ENCODE assay signal across 7 mouse cellular contexts in genomic region chr12:4843741-4844140, GRCm38 (mm10). TPM values are rescaled to one million over a fixed set of nuclear protein-coding genes. Genes with fewer than 3 reads are reported as not detected.
DNase-seq lines count a peak whose midpoint lies in the region; ATAC-seq lines count a peak whose summit lies in the region.

No protein-coding gene starts in this region.

- no peaks in the 10 kb centered on the region for H3K9me3 ChIP-seq in embryonic facial prominence, embryonic 10.5 days
- no peaks in the 10 kb centered on the region for H3K9me3 ChIP-seq in limb, embryonic 13.5 days
- no peaks in the 10 kb centered on the region for H3K9me3 ChIP-seq in midbrain, embryonic 12.5 days

- peak; percentile 79 for DNase-seq in CD4-positive, CD25-positive, alpha-beta regulatory T cell, adult 2 months (ENCODE audit: low read depth, low spot score)
- peak; percentile 59 for DNase-seq in MN1 (ENCODE audit: low spot score)
- peak; percentile 70 for DNase-seq in embryonic facial prominence, embryonic 10.5 days (ENCODE audit: low spot score)
- DNase-seq in heart, postnatal 36 days: peak; percentile 31 to 41
- peak; percentile 56 for DNase-seq in testis, postnatal 10 days (ENCODE audit: low spot score)

- peaks cover 10% of the 10 kb centered on the region; the same call in 1 of the 2 replicates for H3K36me3 ChIP-seq in embryonic facial prominence, embryonic 10.5 days (replicated peaks)
- H3K36me3 ChIP-seq in limb, embryonic 13.5 days: no peaks in the 10 kb centered on the region
- no peaks in the 10 kb centered on the region for H3K36me3 ChIP-seq in midbrain, embryonic 12.5 days

- peak overlapping the region; percentile 79 for H3K4me3 ChIP-seq in embryonic facial prominence, embryonic 10.5 days
- peak overlapping the region; percentile 70 for H3K4me3 ChIP-seq in limb, embryonic 13.5 days
- H3K4me3 ChIP-seq in midbrain, embryonic 12.5 days: peak overlapping the region; percentile 69

- H3K27me3 ChIP-seq in embryonic facial prominence, embryonic 10.5 days (replicated peaks; ENCODE audit: low read depth, poor library complexity, severe bottlenecking): peaks cover 31% of the 10 kb centered on the region
- H3K27me3 ChIP-seq in limb, embryonic 13.5 days: no peaks in the 10 kb centered on the region; the same call in 1 of the 2 replicates
- peaks cover 27% of the 10 kb centered on the region for H3K27me3 ChIP-seq in midbrain, embryonic 12.5 days

- peaks cover 29% of the 10 kb centered on the region for H3K4me1 ChIP-seq in embryonic facial prominence, embryonic 10.5 days
- H3K4me1 ChIP-seq in limb, embryonic 13.5 days: peaks cover 27% of the 10 kb centered on the region
- peaks cover 16% of the 10 kb centered on the region for H3K4me1 ChIP-seq in midbrain, embryonic 12.5 days

- H3K4me2 ChIP-seq in limb, embryonic 13.5 days (replicated peaks): peak overlapping the region; percentile 76
- peak overlapping the region; percentile 70 for H3K4me2 ChIP-seq in midbrain, embryonic 12.5 days (replicated peaks)

- intact Hi-C loops in heart, postnatal 36 days (cut with DNase I): loop anchor here (5.0 to 10.0 kb wide), 2 partner anchors 74 to 249 kb away; partner anchors contain the start of genes Atad2b, Gm3625 and Itsn2

- no peak for ATAC-seq in limb, embryonic 13.5 days (ENCODE audit: low FRiP score, low read depth)
- peak; percentile 35; the same call in 1 of the 2 replicates for ATAC-seq in midbrain, embryonic 12.5 days (ENCODE audit: low FRiP score, low read depth)

- under 1% methylated on average over 12 of the region's 12 CpGs for WGBS in embryonic facial prominence, embryonic 10.5 days
- WGBS in limb, embryonic 13.5 days: 0% methylated on average over 12 of the region's 12 CpGs
- under 1% methylated on average over 12 of the region's 12 CpGs for WGBS in midbrain, embryonic 12.5 days

- H3K27ac ChIP-seq in embryonic facial prominence, embryonic 10.5 days (replicated peaks): peak overlapping the region; percentile 82; the same call in 1 of the 2 replicates
- H3K27ac ChIP-seq in limb, embryonic 13.5 days: peak overlapping the region; percentile 76; the same call in 1 of the 2 replicates
- no peak overlapping the region for H3K27ac ChIP-seq in midbrain, embryonic 12.5 days (replicated peaks)

- peak overlapping the region; percentile 73 for H3K9ac ChIP-seq in limb, embryonic 13.5 days
- peak overlapping the region; percentile 60 for H3K9ac ChIP-seq in midbrain, embryonic 12.5 days (replicated peaks)

RNA-seq across cellular contexts. Expression of gene Wdcp, which starts 0.6 kb away (rescaled TPM):
- 25.9 and 26.0 TPM in 2 replicates for polyA plus RNA-seq in embryonic facial prominence, embryonic 10.5 days (2016; fragmentation: Nextera tagmentation; extraction: Ambion mirVana)
- total RNA-seq in heart, postnatal 36 days (2021): 1 to 10 TPM; 7.7 to 8.4 TPM
- 21.5 and 26.5 TPM in 2 replicates for polyA plus RNA-seq in limb, embryonic 13.5 days (2015; fragmentation: Nextera tagmentation; extraction: Ambion mirVana)
- polyA plus RNA-seq in midbrain, embryonic 12.5 days (2016; fragmentation: Nextera tagmentation; extraction: Ambion mirVana): 17.3 and 19.3 TPM in 2 replicates

RNA-seq across cellular contexts. Expression of gene Fkbp1b, which starts 2.4 kb away (rescaled TPM):
- polyA plus RNA-seq in embryonic facial prominence, embryonic 10.5 days (2016; fragmentation: Nextera tagmentation; extraction: Ambion mirVana): 6.4 and 9.7 TPM in 2 replicates
- total RNA-seq in heart, postnatal 36 days (2021): 1 to 10 TPM; 1.3 to 1.5 TPM
- 14.0 and 14.8 TPM in 2 replicates for polyA plus RNA-seq in limb, embryonic 13.5 days (2015; fragmentation: Nextera tagmentation; extraction: Ambion mirVana)
- 8.4 and 13.7 TPM in 2 replicates for polyA plus RNA-seq in midbrain, embryonic 12.5 days (2016; fragmentation: Nextera tagmentation; extraction: Ambion mirVana)

RNA-seq across cellular contexts. Expression of gene Sf3b6, which starts 26.4 kb away (rescaled TPM):
- 299 and 302 TPM in 2 replicates for polyA plus RNA-seq in embryonic facial prominence, embryonic 10.5 days (2016; fragmentation: Nextera tagmentation; extraction: Ambion mirVana)
- total RNA-seq in heart, postnatal 36 days (2021): 10 to 100 TPM; 41.8 to 46.9 TPM
- 220 and 232 TPM in 2 replicates for polyA plus RNA-seq in limb, embryonic 13.5 days (2015; fragmentation: Nextera tagmentation; extraction: Ambion mirVana)
- 326 and 358 TPM in 2 replicates for polyA plus RNA-seq in midbrain, embryonic 12.5 days (2016; fragmentation: Nextera tagmentation; extraction: Ambion mirVana)

RNA-seq across cellular contexts. Expression of gene Mfsd2b, which starts 30.4 kb away (rescaled TPM):
- polyA plus RNA-seq in embryonic facial prominence, embryonic 10.5 days (2016; fragmentation: Nextera tagmentation; extraction: Ambion mirVana): 2.9 and 4.3 TPM in 2 replicates
- under 1 TPM; 0.42 to 0.65 TPM for total RNA-seq in heart, postnatal 36 days (2021)
- polyA plus RNA-seq in limb, embryonic 13.5 days (2015; fragmentation: Nextera tagmentation; extraction: Ambion mirVana): 1.6 and 2.3 TPM in 2 replicates
- 2.1 and 2.6 TPM in 2 replicates for polyA plus RNA-seq in midbrain, embryonic 12.5 days (2016; fragmentation: Nextera tagmentation; extraction: Ambion mirVana)
